Mouse (Mus musculus): ENCODE measurements around the gene Catsperg1. TPM values are rescaled to one million over a fixed set of nuclear protein-coding genes. Genes with fewer than 3 reads are reported as not detected.
A peak's percentile ranks its signal among the peaks of the same experiment; 100 is the strongest.

Catsperg1 gene
- polyA plus RNA-seq, 1 experiment from 2014 or later: 0.78 TPM

GRCm38 (mm10) chr7:29234661-29235060 lies 20.8 kb upstream of the Catsperg1 start:
- H3K27ac ChIP-seq (ENCODE audit: low read depth): no peak overlapping the region
- no peak overlapping the region for H3K9ac ChIP-seq (ENCODE audit: low read length)
- WGBS: 77% methylated on average over 5 of the region's 5 CpGs
- ATAC-seq (replicated peaks; ENCODE audit: low FRiP score, low TSS enrichment, low read depth) (no peak), DNase-seq (ENCODE audit: low spot score) (no peak)
- H3K4me2 ChIP-seq (ENCODE audit: low read length): no peak overlapping the region
- H3K4me1 ChIP-seq (replicated peaks; ENCODE audit: control insufficient read depth, insufficient read depth, low read length): peaks cover 10% of the 10 kb centered on the region
- no peaks in the 10 kb centered on the region for H3K9me3 ChIP-seq (ENCODE audit: control insufficient read depth, low read length)
- no peak overlapping the region for H3K4me3 ChIP-seq (ENCODE audit: low read depth, low read length)
- no peaks in the 10 kb centered on the region for H3K36me3 ChIP-seq (ENCODE audit: control insufficient read depth, insufficient read depth, low read length)
- peaks cover 18% of the 10 kb centered on the region for H3K27me3 ChIP-seq (replicated peaks; ENCODE audit: control insufficient read depth, insufficient read depth, low read length)

- Histone ChIP-seq H3K4me1 (replicated peaks; ENCODE audit: control insufficient read depth, insufficient read depth, low read length) (peaks cover under 1% of the 10 kb centered on the region; the same call in 1 of the 2 replicates), H3K9me3 (ENCODE audit: control insufficient read depth, low read length) (no peaks in the 10 kb centered on the region), H3K9ac (ENCODE audit: low read length) (no peak overlapping the region), H3K36me3 (ENCODE audit: control insufficient read depth, insufficient read depth, low read length) (no peaks in the 10 kb centered on the region), H3K27ac (ENCODE audit: low read depth) (no peak overlapping the region), H3K4me2 (ENCODE audit: low read length) (no peak overlapping the region), H3K4me3 (ENCODE audit: low read depth, low read length) (no peak overlapping the region), H3K27me3 (replicated peaks; ENCODE audit: control insufficient read depth, insufficient read depth, low read length) (peaks cover 18% of the 10 kb centered on the region)
- no peak for ATAC-seq (replicated peaks; ENCODE audit: low FRiP score, low TSS enrichment, low read depth)
- 42% methylated on average over 6 of the region's 6 CpGs for WGBS
- DNase-seq (ENCODE audit: low spot score): no peak
Observed at GRCm38 (mm10) chr7:29233745-29234144, 19.9 kb upstream of the Catsperg1 start.

DNA sequence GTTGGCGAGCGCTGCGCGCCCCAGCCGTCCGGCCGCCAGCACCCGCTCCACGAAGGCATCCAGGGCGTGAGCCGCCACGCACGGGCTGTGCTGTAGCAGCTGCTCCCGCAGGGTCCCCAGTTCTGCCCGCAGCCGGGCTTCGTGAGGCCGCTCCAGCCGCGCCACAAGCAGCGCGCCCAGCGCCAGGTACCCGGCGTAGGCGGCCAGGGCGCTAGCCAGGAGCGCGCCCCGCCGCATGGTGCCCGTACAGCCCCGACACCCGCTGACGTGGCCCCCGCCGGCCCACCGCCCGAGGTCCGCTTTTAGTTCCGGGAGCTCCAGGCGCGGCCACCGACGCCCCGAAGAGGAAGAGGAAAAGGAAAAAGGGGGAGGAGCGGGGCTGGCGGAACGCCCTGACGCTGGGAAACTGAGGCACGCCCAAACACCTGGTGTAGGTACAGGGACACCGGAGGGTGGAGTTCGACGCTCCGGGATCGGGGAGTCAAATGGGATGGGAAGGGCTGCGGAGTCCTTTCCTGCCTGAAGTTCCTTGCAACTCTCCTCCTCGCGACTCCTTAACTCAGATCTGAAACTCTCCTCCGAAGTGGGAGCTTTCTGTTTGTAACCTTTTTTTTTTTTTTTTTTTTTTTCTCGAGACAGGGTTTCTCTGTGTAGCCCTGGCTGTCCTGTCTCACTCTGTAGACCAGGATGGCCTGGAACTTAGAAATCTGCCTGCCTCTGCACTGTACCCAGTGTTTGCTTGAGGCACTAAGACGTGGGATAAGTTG lies 18.6 kb upstream of the Catsperg1 start, which contains the start of gene Kcnk6:
Kcnk6 (minus strand) TSS at position 269 of the 767 bp plus-strand sequence.
- peak within 1 kb of the TSS; percentile 65 for H3K9ac ChIP-seq (ENCODE audit: low read length)
- no peaks in the 10 kb centered on the region for H3K4me1 ChIP-seq (replicated peaks; ENCODE audit: control insufficient read depth, insufficient read depth, low read length)
- ATAC-seq (replicated peaks; ENCODE audit: low FRiP score, low TSS enrichment, low read depth) (peak; percentile 65), DNase-seq (ENCODE audit: low spot score) (no peak)
- WGBS: 1% methylated on average over 62 of the region's 62 CpGs
- H3K4me2 ChIP-seq (ENCODE audit: low read length): peak within 1 kb of the TSS; percentile 95
- no peaks in the 10 kb centered on the region for H3K9me3 ChIP-seq (ENCODE audit: control insufficient read depth, low read length)
- H3K36me3 ChIP-seq (ENCODE audit: control insufficient read depth, insufficient read depth, low read length): no peaks in the 10 kb centered on the region
- H3K4me3 ChIP-seq (ENCODE audit: low read depth, low read length): peak within 1 kb of the TSS; percentile 52
- no peak within 1 kb of the TSS for H3K27ac ChIP-seq (ENCODE audit: low read depth)
- H3K27me3 ChIP-seq (replicated peaks; ENCODE audit: control insufficient read depth, insufficient read depth, low read length): peaks cover 18% of the 10 kb centered on the region

- no peaks in the 10 kb centered on the region for H3K4me1 ChIP-seq (replicated peaks; ENCODE audit: control insufficient read depth, insufficient read depth, low read length)
- DNase-seq (ENCODE audit: low spot score) (no peak), ATAC-seq (replicated peaks; ENCODE audit: low FRiP score, low TSS enrichment, low read depth) (no peak)
- 59% methylated on average over 3 of the region's 3 CpGs for WGBS
- H3K9me3 ChIP-seq (ENCODE audit: control insufficient read depth, low read length): no peaks in the 10 kb centered on the region
- H3K27ac ChIP-seq (ENCODE audit: low read depth): no peak overlapping the region
- no peak overlapping the region for H3K9ac ChIP-seq (ENCODE audit: low read length)
- H3K4me3 ChIP-seq (ENCODE audit: low read depth, low read length): peak overlapping the region; percentile 52
- H3K27me3 ChIP-seq (replicated peaks; ENCODE audit: control insufficient read depth, insufficient read depth, low read length): peaks cover 18% of the 10 kb centered on the region
- peak overlapping the region; percentile 95 for H3K4me2 ChIP-seq (ENCODE audit: low read length)
- no peaks in the 10 kb centered on the region for H3K36me3 ChIP-seq (ENCODE audit: control insufficient read depth, insufficient read depth, low read length)
Observed at GRCm38 (mm10) chr7:29231517-29231916, 17.7 kb upstream of the Catsperg1 start.

- no peaks in the 10 kb centered on the region for H3K9me3 ChIP-seq (ENCODE audit: control insufficient read depth, low read length)
- peaks cover 18% of the 10 kb centered on the region for H3K27me3 ChIP-seq (replicated peaks; ENCODE audit: control insufficient read depth, insufficient read depth, low read length)
- no peak overlapping the region for H3K9ac ChIP-seq (ENCODE audit: low read length)
- DNase-seq (ENCODE audit: low spot score) (no peak), ATAC-seq (replicated peaks; ENCODE audit: low FRiP score, low TSS enrichment, low read depth) (no peak)
- H3K4me3 ChIP-seq (ENCODE audit: low read depth, low read length): no peak overlapping the region
- no peak overlapping the region for H3K27ac ChIP-seq (ENCODE audit: low read depth)
- H3K36me3 ChIP-seq (ENCODE audit: control insufficient read depth, insufficient read depth, low read length): no peaks in the 10 kb centered on the region
- no peaks in the 10 kb centered on the region for H3K4me1 ChIP-seq (replicated peaks; ENCODE audit: control insufficient read depth, insufficient read depth, low read length)
- H3K4me2 ChIP-seq (ENCODE audit: low read length): no peak overlapping the region
- WGBS: 47% methylated on average over 3 of the region's 3 CpGs
Observed at GRCm38 (mm10) chr7:29230560-29230959, 16.7 kb upstream of the Catsperg1 start.

GRCm38 (mm10) chr7:29228202-29228601 lies 14.4 kb upstream of the Catsperg1 start:
- no peak overlapping the region for H3K9ac ChIP-seq (ENCODE audit: low read length)
- 76% methylated on average over 4 of the region's 4 CpGs for WGBS
- no peak overlapping the region for H3K27ac ChIP-seq (ENCODE audit: low read depth)
- no peaks in the 10 kb centered on the region; the same call in 1 of the 2 replicates for H3K4me1 ChIP-seq (replicated peaks; ENCODE audit: control insufficient read depth, insufficient read depth, low read length)
- H3K4me2 ChIP-seq (ENCODE audit: low read length): no peak overlapping the region
- DNase-seq (ENCODE audit: low spot score): no peak
- no peaks in the 10 kb centered on the region for H3K9me3 ChIP-seq (ENCODE audit: control insufficient read depth, low read length)
- ATAC-seq (replicated peaks; ENCODE audit: low FRiP score, low TSS enrichment, low read depth): no peak
- peaks cover 16% of the 10 kb centered on the region for H3K27me3 ChIP-seq (replicated peaks; ENCODE audit: control insufficient read depth, insufficient read depth, low read length)
- no peak overlapping the region for H3K4me3 ChIP-seq (ENCODE audit: low read depth, low read length)
- no peaks in the 10 kb centered on the region for H3K36me3 ChIP-seq (ENCODE audit: control insufficient read depth, insufficient read depth, low read length)

DNA sequence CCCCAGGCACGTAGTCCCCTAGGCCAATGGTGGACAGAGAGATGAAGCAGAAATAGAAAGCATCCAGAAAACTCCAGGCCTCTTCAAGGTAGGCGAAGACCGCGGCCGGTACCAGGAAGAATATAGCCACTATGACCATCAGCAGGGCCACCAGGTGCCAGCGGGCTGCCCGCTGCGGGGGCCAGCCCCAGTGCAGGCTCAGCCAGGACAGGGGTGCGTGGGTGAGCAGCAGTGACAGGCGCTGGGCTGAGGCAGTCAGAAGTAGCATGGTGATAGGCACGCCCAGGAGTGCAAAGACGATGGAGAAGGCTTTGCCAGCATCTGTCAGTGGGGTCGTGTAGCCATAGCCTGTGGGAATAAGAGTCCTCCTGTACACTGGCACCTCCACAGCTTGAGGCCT lies 11.7 kb upstream of the Catsperg1 start:
- H3K36me3 ChIP-seq (ENCODE audit: control insufficient read depth, insufficient read depth, low read length): no peaks in the 10 kb centered on the region
- H3K9ac ChIP-seq (ENCODE audit: low read length): no peak overlapping the region
- 70% methylated on average over 13 of the region's 13 CpGs for WGBS
- DNase-seq (ENCODE audit: low spot score) (no peak), ATAC-seq (replicated peaks; ENCODE audit: low FRiP score, low TSS enrichment, low read depth) (no peak)
- no peaks in the 10 kb centered on the region for H3K27me3 ChIP-seq (replicated peaks; ENCODE audit: control insufficient read depth, insufficient read depth, low read length)
- no peaks in the 10 kb centered on the region for H3K9me3 ChIP-seq (ENCODE audit: control insufficient read depth, low read length)
- H3K4me2 ChIP-seq (ENCODE audit: low read length): no peak overlapping the region
- H3K4me1 ChIP-seq (replicated peaks; ENCODE audit: control insufficient read depth, insufficient read depth, low read length): no peaks in the 10 kb centered on the region; the same call in 1 of the 2 replicates
- no peak overlapping the region for H3K4me3 ChIP-seq (ENCODE audit: low read depth, low read length)
- H3K27ac ChIP-seq (ENCODE audit: low read depth): no peak overlapping the region

DNA sequence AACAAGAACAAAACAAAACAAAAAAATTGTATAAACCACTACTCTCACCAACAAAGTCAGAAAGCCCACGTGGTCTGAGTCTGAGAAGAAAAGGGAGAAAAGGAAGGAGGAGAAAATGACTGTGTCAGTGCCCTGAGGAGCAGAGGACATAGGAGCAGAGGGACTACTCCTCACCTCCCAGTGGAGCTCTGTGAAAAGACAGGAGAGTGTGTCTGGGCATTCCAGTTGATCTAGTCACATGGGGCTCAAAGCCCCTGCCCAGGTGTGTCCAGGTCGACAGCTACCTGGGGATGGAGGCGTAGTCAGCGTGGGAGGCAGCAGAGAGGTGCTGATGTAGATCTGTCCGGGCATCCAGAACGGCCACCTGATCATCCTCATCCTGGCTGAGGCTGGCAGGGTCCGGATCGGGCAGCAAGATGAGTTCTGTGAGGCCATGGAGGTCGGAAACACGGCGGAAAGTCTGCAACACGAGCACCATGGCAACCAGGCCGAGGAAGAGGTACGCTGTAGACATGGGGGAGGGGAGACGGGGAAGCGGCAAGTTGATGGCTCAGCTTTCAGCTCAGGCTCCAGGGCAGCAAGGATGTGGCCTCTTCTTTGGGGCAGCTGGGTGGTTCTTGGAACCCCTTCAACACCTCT lies 11.0 kb upstream of the Catsperg1 start:
- ATAC-seq (replicated peaks; ENCODE audit: low FRiP score, low TSS enrichment, low read depth) (no peak), DNase-seq (ENCODE audit: low spot score) (no peak)
- Histone ChIP-seq H3K9ac (ENCODE audit: low read length) (no peak overlapping the region), H3K4me2 (ENCODE audit: low read length) (no peak overlapping the region), H3K27me3 (replicated peaks; ENCODE audit: control insufficient read depth, insufficient read depth, low read length) (no peaks in the 10 kb centered on the region), H3K4me1 (replicated peaks; ENCODE audit: control insufficient read depth, insufficient read depth, low read length) (no peaks in the 10 kb centered on the region; the same call in 1 of the 2 replicates), H3K36me3 (ENCODE audit: control insufficient read depth, insufficient read depth, low read length) (no peaks in the 10 kb centered on the region), H3K9me3 (ENCODE audit: control insufficient read depth, low read length) (0 out of 2 replicates have a peak, but pooled peaks cover under 1% of the 10 kb centered on the region), H3K27ac (ENCODE audit: low read depth) (no peak overlapping the region), H3K4me3 (ENCODE audit: low read depth, low read length) (no peak overlapping the region)
- WGBS: 14% methylated on average over 16 of the region's 16 CpGs

Measured in intestine, embryonic 14.5 days (tissue).